Mouse (Mus musculus): Measurements from ENCODE around the gene Mdm1.

- TF ChIP-seq CTCF (IDR thresholded peaks at IDR 0.05; ENCODE audit: borderline replicate concordance, insufficient read depth, low read depth, low read length) (no peak), POLR2A (IDR thresholded peaks at IDR 0.05; ENCODE audit: borderline replicate concordance, insufficient read depth, low read length) (no peak)
Observed at GRCm38 (mm10) chr10:118204642-118205041, 63.0 kb downstream of the Mdm1 start, which contains the start of gene Il22.

Measured in cerebellum, adult 2 months (tissue).